Mouse (Mus musculus) MEL (cell line): ENCODE measurements around the gene Als2. TPM values are rescaled to one million over a fixed set of nuclear protein-coding genes. Genes with fewer than 3 reads are reported as not detected.

Experiments used
- DNase-seq: peaks from one replicate; pipeline ENCODE4 v3.0.0; 2011; ENCODE audit warnings: low read depth, low spot score
- H3K27ac ChIP-seq: 2 replicates; pipeline ENCODE4 v1.5.1; 2012; ENCODE audit warnings: low read depth, mild to moderate bottlenecking, control low read depth, low read length, moderate library complexity; ENCODE audit not compliant: control insufficient read depth
- H3K27me3 ChIP-seq, 2 experiments: fragments of 150-350 bp in 1 of 2; sonication (generic) in 1 of 2; 2 replicates each; pipeline ENCODE4 v1.6.1; 2012; ENCODE audit warnings: low read length in 2 of 2, mild to moderate bottlenecking in 2 of 2, improper control_type of control experiment in 1 of 2, moderate library complexity in 1 of 2; ENCODE audit not compliant: insufficient read depth in 2 of 2, control insufficient read depth in 1 of 2
- H3K36me3 ChIP-seq, 2 experiments: 2 replicates each; pipeline ENCODE4 v1.6.1; 2012 to 2014; ENCODE audit warnings: low read length in 2 of 2, improper control_type of control experiment in 1 of 2, inconsistent platforms in 1 of 2, mild to moderate bottlenecking in 1 of 2; ENCODE audit not compliant: insufficient read depth in 2 of 2, control insufficient read depth in 1 of 2
- H3K4me1 ChIP-seq, 2 experiments: fragments of 150-350 bp in 1 of 2; sonication (generic) in 1 of 2; 2 replicates each; pipeline ENCODE4 v1.6.1; 2012; ENCODE audit warnings: low read length in 2 of 2, improper control_type of control experiment in 1 of 2, mild to moderate bottlenecking in 1 of 2; ENCODE audit not compliant: insufficient read depth in 2 of 2, control insufficient read depth in 1 of 2
- H3K4me3 ChIP-seq, 2 experiments: fragments of 150-350 bp in 1 of 2; sonication (generic) in 1 of 2; 2 replicates each; pipeline ENCODE4 v1.5.1; 2012; ENCODE audit warnings: low read depth in 2 of 2, low read length in 2 of 2, mild to moderate bottlenecking in 2 of 2, moderate library complexity in 2 of 2, control low read depth in 1 of 2, improper control_type of control experiment in 1 of 2; ENCODE audit not compliant: control insufficient read depth in 1 of 2, insufficient read depth in 1 of 2
- H3K79me2 ChIP-seq: 2 replicates; pipeline ENCODE4 v1.6.1; 2012; ENCODE audit warnings: mild to moderate bottlenecking, low read length, moderate library complexity; ENCODE audit not compliant: control insufficient read depth, poor library complexity, insufficient read depth
- H3K9ac ChIP-seq: 2 replicates; pipeline ENCODE4 v1.6.1; 2012; ENCODE audit warnings: low read depth, mild to moderate bottlenecking, control low read depth, low read length, moderate library complexity; ENCODE audit not compliant: control insufficient read depth, poor library complexity, severe bottlenecking
- H3K9me3 ChIP-seq: fragments of 150-350 bp; sonication (generic); replicated peaks from 2 replicates; pipeline ENCODE4 v1.6.1; 2012; ENCODE audit warnings: mild to moderate bottlenecking, low read length, improper control_type of control experiment, moderate library complexity; ENCODE audit not compliant: insufficient read depth
- CHD1 ChIP-seq: IDR thresholded peaks from 2 replicates; pipeline ENCODE4 v1.6.1; 2012; ENCODE audit warnings: low read depth, mild to moderate bottlenecking, inconsistent platforms, low read length, improper control_type of control experiment
- CHD2 ChIP-seq: IDR thresholded peaks from 2 replicates; pipeline ENCODE4 v1.6.1; 2011; ENCODE audit warnings: low read length, improper control_type of control experiment
- CTCF ChIP-seq, 3 experiments: IDR thresholded peaks in 2 of 3; conservative IDR thresholded peaks in 1 of 3; 2 replicates each; pipeline ENCODE4 v1.5.1; 2011 to 2012; ENCODE audit warnings: low read length in 3 of 3, low read depth in 2 of 3, mild to moderate bottlenecking in 2 of 3, improper control_type of control experiment in 1 of 3, inconsistent platforms in 1 of 3, mixed read lengths in 1 of 3, moderate library complexity in 1 of 3; ENCODE audit not compliant: control insufficient read depth in 1 of 3, insufficient read depth in 1 of 3, poor library complexity in 1 of 3, severe bottlenecking in 1 of 3
- E2F4 ChIP-seq: IDR thresholded peaks from 2 replicates; pipeline ENCODE4 v1.6.1; 2011; ENCODE audit warnings: low read depth, low read length, improper control_type of control experiment, borderline replicate concordance
- ELF1 ChIP-seq: IDR thresholded peaks from 2 replicates; pipeline ENCODE4 v1.6.1; 2014; ENCODE audit warnings: low read depth, mild to moderate bottlenecking, inconsistent platforms, low read length, improper control_type of control experiment, moderate library complexity
- EP300 ChIP-seq, 2 experiments: IDR thresholded peaks; 2 replicates each; pipeline ENCODE4 v1.6.1; 2011; ENCODE audit warnings: improper control_type of control experiment in 2 of 2, low read length in 2 of 2, low read depth in 1 of 2, mild to moderate bottlenecking in 1 of 2
- ETS1 ChIP-seq: IDR thresholded peaks from 2 replicates; pipeline ENCODE4 v1.6.1; 2012; ENCODE audit warnings: low read depth, mild to moderate bottlenecking, inconsistent platforms, low read length, improper control_type of control experiment, moderate library complexity
- GABPA ChIP-seq: IDR thresholded peaks from 2 replicates; pipeline ENCODE4 v1.6.1; 2012; ENCODE audit warnings: low read depth, mild to moderate bottlenecking, inconsistent platforms, low read length, improper control_type of control experiment, moderate library complexity
- GATA1 ChIP-seq: IDR thresholded peaks from 2 replicates; pipeline ENCODE4 v1.6.1; 2011; ENCODE audit warnings: low read depth, low read length, improper control_type of control experiment
- JUND ChIP-seq: IDR thresholded peaks from 2 replicates; pipeline ENCODE4 v1.6.1; 2011; ENCODE audit warnings: low read depth, mild to moderate bottlenecking, improper control_type of control experiment, low read length
- KAT2A ChIP-seq: conservative IDR thresholded peaks from 2 replicates; pipeline ENCODE4 v1.6.1; 2012; ENCODE audit warnings: low read depth, low read length, improper control_type of control experiment, inconsistent platforms
- MAFK ChIP-seq: IDR thresholded peaks from 2 replicates; pipeline ENCODE4 v1.6.1; 2011; ENCODE audit warnings: low read depth, mild to moderate bottlenecking, low read length, improper control_type of control experiment, borderline replicate concordance
- MAX ChIP-seq: IDR thresholded peaks from 2 replicates; pipeline ENCODE4 v1.6.1; 2011; ENCODE audit warnings: low read length, improper control_type of control experiment
- MEF2A ChIP-seq: IDR thresholded peaks from 2 replicates; pipeline ENCODE4 v1.6.1; 2014; ENCODE audit warnings: low read depth, mild to moderate bottlenecking, inconsistent platforms, low read length, improper control_type of control experiment; ENCODE audit not compliant: poor library complexity, insufficient replicate concordance, severe bottlenecking; ENCODE audit errors: extremely low read depth
- MXI1 ChIP-seq: IDR thresholded peaks from 2 replicates; pipeline ENCODE4 v1.6.1; 2011; ENCODE audit warnings: mild to moderate bottlenecking, low read depth, low read length, improper control_type of control experiment
- MYC ChIP-seq: IDR thresholded peaks from 2 replicates; pipeline ENCODE4 v1.6.1; 2011; ENCODE audit warnings: low read depth, mild to moderate bottlenecking, low read length, improper control_type of control experiment, moderate library complexity
- NELFE ChIP-seq: IDR thresholded peaks from 2 replicates; pipeline ENCODE4 v1.6.1; 2011; ENCODE audit warnings: low read depth, low read length, improper control_type of control experiment
- POLR2A ChIP-seq, 2 experiments: IDR thresholded peaks; 2 replicates each; pipeline ENCODE4 v1.6.1; 2011 to 2012; ENCODE audit warnings: low read length in 2 of 2, mild to moderate bottlenecking in 2 of 2, control low read depth in 1 of 2, improper control_type of control experiment in 1 of 2, low read depth in 1 of 2, moderate library complexity in 1 of 2; ENCODE audit not compliant: control insufficient read depth in 1 of 2, insufficient read depth in 1 of 2, poor library complexity in 1 of 2
- POLR2AphosphoS2 ChIP-seq: IDR thresholded peaks from 2 replicates; pipeline ENCODE4 v1.6.1; 2011; ENCODE audit warnings: low read length, improper control_type of control experiment
- POLR2AphosphoS5 ChIP-seq: IDR thresholded peaks from 2 replicates; pipeline ENCODE4 v1.6.1; 2012; ENCODE audit warnings: low read depth, borderline replicate concordance, mild to moderate bottlenecking, inconsistent platforms, low read length, moderate library complexity, mixed read lengths
- RCOR1 ChIP-seq: IDR thresholded peaks from 2 replicates; pipeline ENCODE4 v1.6.1; 2012; ENCODE audit warnings: low read depth, mild to moderate bottlenecking, inconsistent platforms, low read length, improper control_type of control experiment
- SIN3A ChIP-seq: IDR thresholded peaks from 2 replicates; pipeline ENCODE4 v1.6.1; 2012; ENCODE audit warnings: low read length, improper control_type of control experiment, inconsistent platforms
- SMC3 ChIP-seq: IDR thresholded peaks from 2 replicates; pipeline ENCODE4 v1.6.1; 2011; ENCODE audit warnings: low read depth, low read length, improper control_type of control experiment
- TAL1 ChIP-seq: IDR thresholded peaks from 2 replicates; pipeline ENCODE4 v1.6.1; 2012; ENCODE audit warnings: mild to moderate bottlenecking, inconsistent platforms, low read length, moderate library complexity, mixed read lengths
- TBP ChIP-seq: IDR thresholded peaks from 2 replicates; pipeline ENCODE4 v1.8.0; 2011; ENCODE audit warnings: low read depth, low read length, improper control_type of control experiment
- USF1 ChIP-seq: IDR thresholded peaks from 2 replicates; pipeline ENCODE4 v1.6.1; 2014; ENCODE audit warnings: low read depth, mild to moderate bottlenecking, inconsistent platforms, low read length, improper control_type of control experiment, moderate library complexity
- USF2 ChIP-seq, 2 experiments: IDR thresholded peaks; 2 replicates each; pipeline ENCODE4 v1.6.1; 2011 to 2012; ENCODE audit warnings: improper control_type of control experiment in 2 of 2, low read length in 2 of 2, borderline replicate concordance in 1 of 2, inconsistent platforms in 1 of 2, low read depth in 1 of 2, mild to moderate bottlenecking in 1 of 2; ENCODE audit not compliant: insufficient read depth in 1 of 2
- ZC3H11A ChIP-seq: IDR thresholded peaks from 2 replicates; pipeline ENCODE4 v1.6.1; 2012; ENCODE audit warnings: low read depth, mild to moderate bottlenecking, inconsistent platforms, low read length, improper control_type of control experiment
- ZKSCAN1 ChIP-seq: IDR thresholded peaks from 2 replicates; pipeline ENCODE4 v1.6.1; 2012; ENCODE audit warnings: low read depth, mild to moderate bottlenecking, inconsistent platforms, low read length, improper control_type of control experiment, moderate library complexity
- ZMIZ1 ChIP-seq: IDR thresholded peaks from 2 replicates; pipeline ENCODE4 v1.6.1; 2012; ENCODE audit warnings: low read depth, mild to moderate bottlenecking, inconsistent platforms, low read length, improper control_type of control experiment, moderate library complexity
- ZNF384 ChIP-seq: IDR thresholded peaks from 2 replicates; pipeline ENCODE4 v1.6.1; 2012; ENCODE audit warnings: low read depth, mild to moderate bottlenecking, inconsistent platforms, low read length, improper control_type of control experiment
- polyA plus RNA-seq, 2 experiments: library from polyadenylated mRNA; stranded (reverse) in 1 of 2; unstranded in 1 of 2; fragments of >175 nt in 1 of 2; fragments of >200 nt in 1 of 2; gene quantifications; 2 replicates each; pipeline versions ENCODE4 v1.2.1 to v1.2.4; 2012; ENCODE audit warnings: low replicate concordance in 2 of 2, low read depth in 1 of 2; ENCODE audit not compliant: insufficient read length in 2 of 2, insufficient read depth in 1 of 2, missing spikeins in 1 of 2
- total RNA-seq: library from RNA; depleted of rRNA; stranded (reverse); fragments of 300-350 nt; gene quantifications from 2 replicates; pipeline ENCODE4 v1.2.3, GENCODE M21; 2012

Als2 gene
- total and polyA plus RNA-seq, 3 experiments = 7.4 to 8.5 TPM; not detected in 1

DNA sequence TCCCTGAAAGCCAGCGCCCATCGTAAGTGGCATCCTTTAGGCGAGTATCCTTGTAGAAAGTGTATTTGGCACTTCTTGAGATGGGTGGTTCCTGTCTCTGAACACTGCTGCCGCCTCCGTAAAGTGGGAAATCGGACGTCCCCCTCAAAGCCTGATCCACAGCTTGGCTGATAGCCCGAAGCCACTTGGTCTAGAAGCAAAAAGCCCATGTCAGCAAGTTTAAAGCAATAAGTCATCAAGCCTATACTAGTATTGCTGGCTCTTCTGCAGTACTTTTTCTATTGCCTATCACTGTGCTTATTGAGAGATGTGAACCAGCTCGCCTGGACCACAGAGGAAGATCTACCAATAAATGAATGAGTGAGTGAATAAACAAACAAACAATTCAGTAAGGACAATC, 51.6 kb downstream of the Als2 start:
- no peaks in the 10 kb centered on the region for H3K79me2 ChIP-seq
- H3K27ac ChIP-seq = no peak overlapping the region
- no peak overlapping the region for H3K4me3 ChIP-seq
- no peaks in the 10 kb centered on the region for H3K9me3 ChIP-seq
- peaks cover 0 to 21% of the 10 kb centered on the region in 2 experiments; a peak in 2 of 4 replicates for H3K36me3 ChIP-seq
- no peak overlapping the region for H3K9ac ChIP-seq
- H3K4me1 ChIP-seq = peaks cover 10 to 19% of the 10 kb centered on the region in 2 experiments
- no peak for DNase-seq
- TF ChIP-seq POLR2AphosphoS5 = no peak
- no peaks in the 10 kb centered on the region for H3K27me3 ChIP-seq

DNA sequence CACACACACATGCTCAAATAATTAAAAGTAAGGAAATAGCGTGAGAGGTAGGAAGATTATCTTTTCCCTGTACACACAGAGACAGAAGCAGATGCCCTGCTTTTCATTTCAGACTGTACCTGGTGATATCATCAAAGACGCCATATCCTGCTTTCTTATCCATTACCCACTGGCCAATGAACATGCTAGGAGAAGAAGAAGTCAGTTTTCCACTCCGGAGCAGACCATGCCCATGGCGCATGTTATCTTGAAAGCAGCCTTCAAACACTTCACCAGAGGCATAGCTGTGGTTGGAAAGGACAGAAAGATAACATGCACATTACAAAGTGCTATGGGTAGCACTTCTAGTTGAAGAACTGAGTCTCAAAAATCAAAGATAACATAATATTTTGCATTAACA, 54.0 kb downstream of the Als2 start:
- H3K27me3 ChIP-seq = no peaks in the 10 kb centered on the region
- no peaks in the 10 kb centered on the region for H3K9me3 ChIP-seq
- H3K27ac ChIP-seq = peak overlapping the region; percentile 81
- H3K9ac ChIP-seq = no peak overlapping the region; the same call in 1 of the 2 replicates
- peak; percentile 91 for DNase-seq
- H3K4me1 ChIP-seq = peaks cover 10 to 19% of the 10 kb centered on the region in 2 experiments
- peaks cover 0 to 21% of the 10 kb centered on the region in 2 experiments; a peak in 2 of 4 replicates for H3K36me3 ChIP-seq
- H3K4me3 ChIP-seq = no peak overlapping the region
- no peaks in the 10 kb centered on the region for H3K79me2 ChIP-seq
- TF ChIP-seq ELF1 (0 out of 2 replicates have a peak, but pooled peaks have one; percentile 13), MXI1 (peak; percentile 46; the same call in 1 of the 2 replicates), MEF2A (no peak), CHD1 (no peak), POLR2A (IDR thresholded peaks at IDR 0.05; ENCODE audit: control insufficient read depth in 1 of 2, insufficient read depth in 1 of 2, low read depth in 1 of 2, low read length in 2 of 2, poor library complexity in 1 of 2) (peak in 1 of 2 experiments; percentile 49; a peak in 1 of 4 replicates), POLR2AphosphoS2 (peak; percentile 35; the same call in 1 of the 2 replicates), E2F4 (no peak), MAX (peak; percentile 89), GABPA (no peak), USF2 (IDR thresholded peaks at IDR 0.05; ENCODE audit: borderline replicate concordance in 1 of 2, insufficient read depth in 1 of 2, low read depth in 1 of 2, low read length in 2 of 2) (no peak), KAT2A (no peak; the same call in 1 of the 2 replicates), CHD2 (no peak), USF1 (no peak), SMC3 (no peak), TBP (peak; percentile 54; the same call in 1 of the 2 replicates), MYC (peak; percentile 67; the same call in 1 of the 2 replicates), ZC3H11A (no peak), ETS1 (peak; percentile 85; the same call in 1 of the 2 replicates), ZNF384 (0 out of 2 replicates have a peak, but pooled peaks have one; percentile 12), ZMIZ1 (no peak), RCOR1 (peak; percentile 76), JUND (no peak), NELFE (peak; percentile 46; the same call in 1 of the 2 replicates), EP300 (IDR thresholded peaks at IDR 0.05; ENCODE audit: low read depth in 1 of 2, low read length in 2 of 2) (peak; percentile 89 to 94), POLR2AphosphoS5 (no peak), ZKSCAN1 (no peak), CTCF (IDR thresholded peaks at IDR 0.05 in 2 of 3, conservative IDR thresholded peaks at IDR 0.05 in 1 of 3; ENCODE audit: control insufficient read depth in 1 of 3, insufficient read depth in 1 of 3, low read depth in 2 of 3, low read length in 3 of 3, poor library complexity in 1 of 3, severe bottlenecking in 1 of 3) (no peak), TAL1 (peak; percentile 78), GATA1 (peak; percentile 95), SIN3A (peak; percentile 72), MAFK (0 out of 2 replicates have a peak, but pooled peaks have one; percentile 43)
